ENCODE assay signal across 7 mouse cellular contexts in the genomic region with DNA sequence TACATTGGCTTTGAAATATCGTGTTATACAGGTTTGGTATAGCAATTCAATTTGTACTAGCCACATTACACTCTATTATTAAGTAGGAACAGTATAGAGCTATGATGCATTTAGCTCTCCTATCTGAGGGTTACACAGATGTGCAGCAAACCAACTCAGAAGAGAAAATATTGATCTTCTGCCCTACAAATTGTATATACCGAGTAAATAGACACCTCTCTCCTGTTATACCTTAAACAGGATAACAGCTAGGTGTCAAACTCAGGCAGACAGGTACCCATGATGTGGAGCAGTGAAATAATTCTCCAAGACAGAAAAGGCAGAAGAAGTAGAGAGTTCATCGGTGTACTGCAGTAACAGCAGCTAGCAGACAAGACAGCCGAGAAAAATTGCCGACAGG. TPM values are rescaled to one million over a fixed set of nuclear protein-coding genes. Genes with fewer than 3 reads are reported as not detected.
DNase-seq lines count a peak whose midpoint lies in the region; ATAC-seq and TF ChIP-seq lines count a peak whose summit lies in the region.

No protein-coding gene starts in this region.

- no peaks in the 10 kb centered on the region for H3K9me3 ChIP-seq in lung, embryonic 14.5 days (ENCODE audit: low read depth, low read length)
- H3K9me3 ChIP-seq in forebrain, embryonic 14.5 days (replicated peaks; ENCODE audit: control insufficient read depth, low read length) = no peaks in the 10 kb centered on the region
- H3K9me3 ChIP-seq in limb, embryonic 15.5 days = no peaks in the 10 kb centered on the region
- no peaks in the 10 kb centered on the region for H3K9me3 ChIP-seq in stomach, embryonic 14.5 days (ENCODE audit: control insufficient read depth, low read depth, low read length)

- H3K4me2 ChIP-seq in lung, embryonic 14.5 days = peak overlapping the region; percentile 61
- H3K4me2 ChIP-seq in forebrain, embryonic 14.5 days (ENCODE audit: low read length) = peak overlapping the region; percentile 42
- no peak overlapping the region; the same call in 1 of the 2 replicates for H3K4me2 ChIP-seq in limb, embryonic 15.5 days
- H3K4me2 ChIP-seq in stomach, embryonic 14.5 days (replicated peaks; ENCODE audit: low read depth, low read length) = peak overlapping the region; percentile 29

- H3K4me3 ChIP-seq in lung, embryonic 14.5 days (ENCODE audit: low read depth, low read length) = peak overlapping the region; percentile 96
- peak overlapping the region; percentile 96 for H3K4me3 ChIP-seq in forebrain, embryonic 14.5 days (ENCODE audit: low read depth, low read length)
- H3K4me3 ChIP-seq in limb, embryonic 15.5 days = peak overlapping the region; percentile 100; the same call in 1 of the 2 replicates
- H3K4me3 ChIP-seq in stomach, embryonic 14.5 days (ENCODE audit: low read depth, low read length) = peak overlapping the region; percentile 7

- 68% methylated on average over 5 of the region's 5 CpGs for WGBS in lung, embryonic 14.5 days
- 72% methylated on average over 5 of the region's 5 CpGs for WGBS in forebrain, embryonic 14.5 days
- WGBS in limb, embryonic 15.5 days = 74% methylated on average over 5 of the region's 5 CpGs
- 76% methylated on average over 5 of the region's 5 CpGs for WGBS in stomach, embryonic 14.5 days

- no peak overlapping the region for H3K9ac ChIP-seq in lung, embryonic 14.5 days
- H3K9ac ChIP-seq in forebrain, embryonic 14.5 days (ENCODE audit: low read length) = no peak overlapping the region
- no peak overlapping the region for H3K9ac ChIP-seq in limb, embryonic 15.5 days
- H3K9ac ChIP-seq in stomach, embryonic 14.5 days (replicated peaks; ENCODE audit: low read depth, low read length) = no peak overlapping the region

- no peaks in the 10 kb centered on the region for H3K27me3 ChIP-seq in lung, embryonic 14.5 days (ENCODE audit: insufficient read depth, low read length)
- H3K27me3 ChIP-seq in forebrain, embryonic 14.5 days (replicated peaks; ENCODE audit: control insufficient read depth, insufficient read depth, low read length) = no peaks in the 10 kb centered on the region
- H3K27me3 ChIP-seq in limb, embryonic 15.5 days = no peaks in the 10 kb centered on the region
- H3K27me3 ChIP-seq in stomach, embryonic 14.5 days (ENCODE audit: control insufficient read depth, insufficient read depth, low read length) = no peaks in the 10 kb centered on the region

- H3K4me1 ChIP-seq in lung, embryonic 14.5 days (ENCODE audit: insufficient read depth) = peaks cover 3% of the 10 kb centered on the region; the same call in 1 of the 2 replicates
- peaks cover 21% of the 10 kb centered on the region for H3K4me1 ChIP-seq in forebrain, embryonic 14.5 days (ENCODE audit: control insufficient read depth, insufficient read depth, low read length)
- peaks cover 23% of the 10 kb centered on the region for H3K4me1 ChIP-seq in limb, embryonic 15.5 days
- H3K4me1 ChIP-seq in stomach, embryonic 14.5 days (ENCODE audit: control insufficient read depth, insufficient read depth, low read length) = peaks cover 7% of the 10 kb centered on the region; the same call in 1 of the 2 replicates

- H3K27ac ChIP-seq in lung, embryonic 14.5 days (ENCODE audit: low read depth) = no peak overlapping the region
- peak overlapping the region; percentile 98 for H3K27ac ChIP-seq in forebrain, embryonic 14.5 days (ENCODE audit: low read depth, low read length)
- H3K27ac ChIP-seq in limb, embryonic 15.5 days = peak overlapping the region; percentile 0; the same call in 1 of the 2 replicates
- peak overlapping the region; percentile 11; the same call in 1 of the 2 replicates for H3K27ac ChIP-seq in stomach, embryonic 14.5 days (ENCODE audit: low read length)

- TF ChIP-seq CTCF in lung, embryonic 14.5 days (IDR thresholded peaks at IDR 0.05; ENCODE audit: low read depth) = no peak

- 0 out of 2 replicates have a peak, but pooled peaks cover 3% of the 10 kb centered on the region for H3K36me3 ChIP-seq in lung, embryonic 14.5 days (ENCODE audit: insufficient read depth)
- H3K36me3 ChIP-seq in forebrain, embryonic 14.5 days (ENCODE audit: control insufficient read depth, insufficient read depth, low read length) = no peaks in the 10 kb centered on the region
- H3K36me3 ChIP-seq in limb, embryonic 15.5 days = no peaks in the 10 kb centered on the region
- peaks cover 6% of the 10 kb centered on the region; the same call in 1 of the 2 replicates for H3K36me3 ChIP-seq in stomach, embryonic 14.5 days (ENCODE audit: control insufficient read depth, insufficient read depth, low read length)

- no peak for DNase-seq in lung, embryonic 14.5 days
- DNase-seq in lung, postnatal 10 days = no peak
- DNase-seq in forebrain, embryonic 14.5 days (ENCODE audit: low spot score) = no peak
- DNase-seq in cerebellum, postnatal 4 days (ENCODE audit: low spot score in 2 of 2) = no peak
- no peak for DNase-seq in gastrocnemius, postnatal 10 days

- ATAC-seq in lung, embryonic 14.5 days (ENCODE audit: insufficient read depth) = no peak
- no peak for ATAC-seq in forebrain, embryonic 14.5 days
- ATAC-seq in limb, embryonic 15.5 days (ENCODE audit: insufficient number of reproducible peaks, low FRiP score, low TSS enrichment, low read depth) = no peak
- ATAC-seq in stomach, embryonic 14.5 days (ENCODE audit: insufficient number of reproducible peaks, insufficient read depth, low FRiP score, low read depth) = no peak

RNA-seq across cellular contexts. Expression of a gene that starts 0.9 kb away (rescaled TPM):
- polyA plus RNA-seq in lung, embryonic 14.5 days (2014; fragmentation: Nextera tagmentation; extraction: Ambion mirVana) = 163 and 167 TPM in 2 replicates
- polyA plus RNA-seq in forebrain, embryonic 14.5 days (2014; fragmentation: Nextera tagmentation; extraction: Ambion mirVana) = 359 and 455 TPM in 2 replicates
- 125 and 141 TPM in 2 replicates for polyA plus RNA-seq in limb, embryonic 15.5 days (2015; fragmentation: Nextera tagmentation; extraction: Ambion mirVana)
- polyA plus RNA-seq in stomach, embryonic 14.5 days (2014; fragmentation: Nextera tagmentation; extraction: Ambion mirVana) = 161 and 164 TPM in 2 replicates
- total RNA-seq in gastrocnemius, postnatal 10 days (2021) = 10 to 100 TPM; 28.1 to 39.3 TPM

RNA-seq across cellular contexts. Expression of a gene that starts 31.6 kb away (rescaled TPM):
- polyA plus RNA-seq in lung, embryonic 14.5 days (2014; fragmentation: Nextera tagmentation; extraction: Ambion mirVana) = 0.11 TPM in 1 of 2 replicates, not detected in the other
- not detected in 2 replicates for polyA plus RNA-seq in forebrain, embryonic 14.5 days (2014; fragmentation: Nextera tagmentation; extraction: Ambion mirVana)
- polyA plus RNA-seq in limb, embryonic 15.5 days (2015; fragmentation: Nextera tagmentation; extraction: Ambion mirVana) = 0.62 and 1.5 TPM in 2 replicates
- not detected in 2 replicates for polyA plus RNA-seq in stomach, embryonic 14.5 days (2014; fragmentation: Nextera tagmentation; extraction: Ambion mirVana)
- total RNA-seq in gastrocnemius, postnatal 10 days (2021) = under 1 TPM; 0.23 to 0.34 TPM

RNA-seq across cellular contexts. Expression of a gene that starts 49.2 kb away (rescaled TPM):
- polyA plus RNA-seq in lung, embryonic 14.5 days (2014; fragmentation: Nextera tagmentation; extraction: Ambion mirVana) = 2.3 and 2.4 TPM in 2 replicates
- polyA plus RNA-seq in forebrain, embryonic 14.5 days (2014; fragmentation: Nextera tagmentation; extraction: Ambion mirVana) = 1.1 and 1.2 TPM in 2 replicates
- polyA plus RNA-seq in limb, embryonic 15.5 days (2015; fragmentation: Nextera tagmentation; extraction: Ambion mirVana) = 2.3 and 2.7 TPM in 2 replicates
- 1.8 and 2.6 TPM in 2 replicates for polyA plus RNA-seq in stomach, embryonic 14.5 days (2014; fragmentation: Nextera tagmentation; extraction: Ambion mirVana)
- total RNA-seq in gastrocnemius, postnatal 10 days (2021) = 1 to 10 TPM in 1 of 2 experiments, under 1 TPM in 1; 0.61 to 1.2 TPM

Comparison
In these comparisons a context has a peak if more than half of its experiments do, and no peak if none do; other contexts are left out.
1. H3K4me3 ChIP-seq: peak in every context shown above with its lines; median percentile 100 in limb, embryonic 15.5 days; 96 in lung, embryonic 14.5 days; 96 in forebrain, embryonic 14.5 days; 7 in stomach, embryonic 14.5 days.